Mouse (Mus musculus): ENCODE results near the gene Depdc1a. TPM values are rescaled to one million over a fixed set of nuclear protein-coding genes. Genes with fewer than 3 reads are reported as not detected.
"Not testable (repeated sequence)": the region's sequence is repeated elsewhere in the genome, so short reads cannot be mapped to it uniquely, and the experiment has no call there.

Gene Depdc1a
- total RNA-seq (2014; rRNA removed): 0.09 and 0.60 TPM in 2 replicates
- polyA plus RNA-seq (2012; rRNA removed): not detected in 2 replicates

GRCm38 (mm10) chr3:159495243-159495801 is at the start of gene Depdc1a:
TSS of gene Depdc1a (plus strand) at chr3:159495433.
- Histone ChIP-seq H3K79me2 (ENCODE audit: control insufficient read depth, insufficient read depth, low read length) (no peaks in the 10 kb centered on the region), H3K36me3 (ENCODE audit: control insufficient read depth, insufficient read depth, low read length) (no peaks in the 10 kb centered on the region), H3K4me3 (ENCODE audit: insufficient read depth, low read depth, low read length) (peak within 1 kb of the TSS; percentile 67), H3K4me1 (ENCODE audit: control insufficient read depth, insufficient read depth, low read length) (no peaks in the 10 kb centered on the region), H3K9ac (ENCODE audit: low read depth, low read length) (peak within 1 kb of the TSS; percentile 61), H3K27ac (replicated peaks; ENCODE audit: insufficient read depth, low read depth, low read length) (no peak within 1 kb of the TSS), H3K27me3 (ENCODE audit: control insufficient read depth, insufficient read depth, low read length) (no peaks in the 10 kb centered on the region)
- DNase-seq (ENCODE audit: extremely low read depth, low read depth, low spot score): peak; percentile 68
- WGBS: under 1% methylated on average over 28 of the region's 28 CpGs
- TF ChIP-seq POLR2A (IDR thresholded peaks at IDR 0.05; ENCODE audit: extremely low read depth, insufficient read depth, low read length) (0 out of 2 replicates have a peak, but pooled peaks have one; percentile 20), CTCF (IDR thresholded peaks at IDR 0.05; ENCODE audit: low read depth, low read length) (no peak)

DNA sequence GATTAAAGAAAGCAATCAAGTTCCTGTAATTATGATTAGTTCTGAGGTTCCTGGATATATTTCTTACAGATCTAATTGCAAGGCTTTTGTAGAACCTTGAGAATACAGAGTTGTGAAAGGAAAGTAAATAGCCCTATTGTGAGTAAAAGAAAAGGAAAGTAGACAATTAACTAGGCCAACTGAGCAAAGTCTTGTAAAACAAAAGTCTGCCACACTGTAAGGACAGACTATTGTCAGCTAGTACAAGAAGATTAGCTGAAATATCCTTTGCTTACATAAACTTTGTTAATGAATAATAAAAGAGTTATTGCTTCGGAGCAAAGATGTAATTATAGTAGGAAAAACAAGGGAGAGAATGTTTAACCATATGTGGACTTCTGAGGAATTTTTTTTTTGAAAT is 25.2 kb upstream of the Depdc1a start:
- TF ChIP-seq CTCF (IDR thresholded peaks at IDR 0.05; ENCODE audit: low read depth, low read length) (no peak), POLR2A (IDR thresholded peaks at IDR 0.05; ENCODE audit: extremely low read depth, insufficient read depth, low read length) (no peak)
- Histone ChIP-seq H3K4me3 (ENCODE audit: insufficient read depth, low read depth, low read length) (no peak overlapping the region), H3K9ac (ENCODE audit: low read depth, low read length) (no peak overlapping the region), H3K79me2 (ENCODE audit: control insufficient read depth, insufficient read depth, low read length) (no peaks in the 10 kb centered on the region), H3K36me3 (ENCODE audit: control insufficient read depth, insufficient read depth, low read length) (no peaks in the 10 kb centered on the region), H3K27ac (replicated peaks; ENCODE audit: insufficient read depth, low read depth, low read length) (no peak overlapping the region), H3K27me3 (ENCODE audit: control insufficient read depth, insufficient read depth, low read length) (no peaks in the 10 kb centered on the region), H3K4me1 (ENCODE audit: control insufficient read depth, insufficient read depth, low read length) (no peaks in the 10 kb centered on the region)
- 43% methylated on average over 1 of the region's 1 CpGs for WGBS
- DNase-seq (ENCODE audit: extremely low read depth, low read depth, low spot score): no peak

DNA sequence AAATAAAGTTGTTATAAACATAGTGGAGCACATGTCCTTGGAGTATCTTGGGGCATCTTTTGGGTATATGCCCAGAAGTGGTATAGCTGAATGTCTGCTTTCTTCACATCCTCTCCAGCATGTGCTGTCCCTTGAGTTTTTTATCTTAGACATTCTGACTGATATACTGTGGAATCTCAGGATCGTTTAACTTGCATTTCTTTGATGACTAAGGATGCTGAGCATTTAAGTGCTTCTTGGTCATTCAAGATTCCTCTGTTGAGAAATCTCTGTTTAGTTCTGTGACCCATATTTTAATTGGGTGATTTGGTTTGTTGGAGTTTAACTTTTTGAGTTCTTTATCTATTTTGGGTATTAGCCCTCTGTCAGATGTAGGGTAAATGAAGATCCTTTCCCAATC is 19.8 kb upstream of the Depdc1a start:
- Histone ChIP-seq H3K4me3 (ENCODE audit: insufficient read depth, low read depth, low read length) (no peak overlapping the region), H3K9ac (ENCODE audit: low read depth, low read length) (no peak overlapping the region), H3K27ac (replicated peaks; ENCODE audit: insufficient read depth, low read depth, low read length) (no peak overlapping the region), H3K36me3 (ENCODE audit: control insufficient read depth, insufficient read depth, low read length) (no peaks in the 10 kb centered on the region), H3K79me2 (ENCODE audit: control insufficient read depth, insufficient read depth, low read length) (no peaks in the 10 kb centered on the region), H3K27me3 (ENCODE audit: control insufficient read depth, insufficient read depth, low read length) (no peaks in the 10 kb centered on the region), H3K4me1 (ENCODE audit: control insufficient read depth, insufficient read depth, low read length) (no peaks in the 10 kb centered on the region)
- DNase-seq (ENCODE audit: extremely low read depth, low read depth, low spot score): no peak
- TF ChIP-seq CTCF (IDR thresholded peaks at IDR 0.05; ENCODE audit: low read depth, low read length) (no peak), POLR2A (IDR thresholded peaks at IDR 0.05; ENCODE audit: extremely low read depth, insufficient read depth, low read length) (no peak)
- 75% methylated on average over 1 of the region's 1 CpGs for WGBS

DNA sequence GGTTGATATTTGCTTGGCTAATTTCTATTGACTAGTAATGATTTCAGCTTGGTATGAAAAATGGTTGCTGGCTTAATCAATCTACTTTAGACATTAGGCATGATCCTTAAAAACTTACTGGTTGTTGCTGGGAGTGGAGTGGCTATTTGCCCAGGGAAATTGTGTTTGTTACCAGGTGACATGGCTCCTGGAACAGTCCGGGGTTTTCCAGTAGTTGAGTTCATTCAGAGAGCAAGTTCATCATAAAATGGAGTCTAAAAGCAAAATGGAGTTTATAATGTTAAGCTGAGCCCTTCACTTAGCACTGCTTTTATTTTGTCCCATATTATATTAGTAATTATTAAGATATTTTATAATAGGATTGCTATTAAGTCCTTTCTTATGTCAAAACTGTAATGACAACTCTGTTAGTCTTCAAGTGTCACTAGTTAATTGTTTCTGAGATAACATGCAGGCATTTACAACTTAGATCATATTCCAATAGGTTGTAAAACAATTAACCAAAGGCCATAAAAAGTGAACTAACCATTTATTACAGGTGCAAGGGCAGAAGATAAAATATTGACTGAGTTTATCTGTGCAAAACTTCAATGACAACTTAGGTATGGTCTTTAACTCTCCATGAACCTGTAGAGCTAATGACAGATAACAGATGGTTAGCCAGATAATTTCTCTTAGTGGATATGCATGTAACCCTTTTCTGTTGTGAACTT is 17.8 kb upstream of the Depdc1a start:
- H3K4me1 ChIP-seq (ENCODE audit: control insufficient read depth, insufficient read depth, low read length): no peaks in the 10 kb centered on the region
- no peaks in the 10 kb centered on the region for H3K27me3 ChIP-seq (ENCODE audit: control insufficient read depth, insufficient read depth, low read length)
- no peak overlapping the region for H3K4me3 ChIP-seq (ENCODE audit: insufficient read depth, low read depth, low read length)
- H3K27ac ChIP-seq (replicated peaks; ENCODE audit: insufficient read depth, low read depth, low read length): no peak overlapping the region
- no peak for DNase-seq (ENCODE audit: extremely low read depth, low read depth, low spot score)
- 80% methylated on average over 1 of the region's 1 CpGs for WGBS
- H3K79me2 ChIP-seq (ENCODE audit: control insufficient read depth, insufficient read depth, low read length): no peaks in the 10 kb centered on the region
- H3K9ac ChIP-seq (ENCODE audit: low read depth, low read length): no peak overlapping the region
- no peak for TF ChIP-seq CTCF (IDR thresholded peaks at IDR 0.05; ENCODE audit: low read depth, low read length)
- no peak for TF ChIP-seq POLR2A (IDR thresholded peaks at IDR 0.05; ENCODE audit: extremely low read depth, insufficient read depth, low read length)
- no peaks in the 10 kb centered on the region for H3K36me3 ChIP-seq (ENCODE audit: control insufficient read depth, insufficient read depth, low read length)

DNA sequence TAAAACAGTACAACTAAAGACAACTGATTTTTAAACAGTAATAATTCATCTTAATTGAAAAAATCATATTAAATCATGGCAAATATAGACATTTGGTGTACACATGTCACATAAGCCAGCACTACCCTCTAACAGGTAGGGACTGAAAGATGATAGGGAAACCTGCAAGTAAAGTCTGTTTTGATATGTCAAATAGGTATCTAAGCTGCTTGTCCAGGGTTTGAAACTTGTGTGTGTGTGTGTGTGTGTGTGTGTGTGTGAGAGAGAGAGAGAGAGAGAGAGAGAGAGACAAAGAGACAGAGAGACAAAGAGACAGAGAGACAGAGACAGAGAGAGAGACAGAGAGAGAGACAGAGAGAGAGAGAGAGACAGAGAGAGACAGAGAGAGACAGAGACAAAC is 524 bp upstream of the Depdc1a start:
- H3K9ac ChIP-seq (ENCODE audit: low read depth, low read length): peak overlapping the region; percentile 61; the same call in 1 of the 2 replicates
- not testable (repeated sequence) for H3K4me1 ChIP-seq (ENCODE audit: control insufficient read depth, insufficient read depth, low read length); H3K27ac ChIP-seq (replicated peaks; ENCODE audit: insufficient read depth, low read depth, low read length); H3K4me3 ChIP-seq (ENCODE audit: insufficient read depth, low read depth, low read length); H3K36me3 ChIP-seq (ENCODE audit: control insufficient read depth, insufficient read depth, low read length); H3K27me3 ChIP-seq (ENCODE audit: control insufficient read depth, insufficient read depth, low read length); DNase-seq (ENCODE audit: extremely low read depth, low read depth, low spot score); H3K79me2 ChIP-seq (ENCODE audit: control insufficient read depth, insufficient read depth, low read length)

- Histone ChIP-seq H3K4me1 (ENCODE audit: control insufficient read depth, insufficient read depth, low read length) (no peaks in the 10 kb centered on the region), H3K27ac (replicated peaks; ENCODE audit: insufficient read depth, low read depth, low read length) (no peak overlapping the region), H3K36me3 (ENCODE audit: control insufficient read depth, insufficient read depth, low read length) (no peaks in the 10 kb centered on the region), H3K9ac (ENCODE audit: low read depth, low read length) (no peak overlapping the region), H3K4me3 (ENCODE audit: insufficient read depth, low read depth, low read length) (no peak overlapping the region), H3K27me3 (ENCODE audit: control insufficient read depth, insufficient read depth, low read length) (no peaks in the 10 kb centered on the region), H3K79me2 (ENCODE audit: control insufficient read depth, insufficient read depth, low read length) (no peaks in the 10 kb centered on the region)
- TF ChIP-seq CTCF (IDR thresholded peaks at IDR 0.05; ENCODE audit: low read depth, low read length) (no peak), POLR2A (IDR thresholded peaks at IDR 0.05; ENCODE audit: extremely low read depth, insufficient read depth, low read length) (no peak)
- DNase-seq (ENCODE audit: extremely low read depth, low read depth, low spot score): no peak
Observed at GRCm38 (mm10) chr3:159508899-159509298, 13.7 kb downstream of the Depdc1a start.

All from liver, adult 2 months (tissue).